Mouse (Mus musculus): ENCODE data around the gene Tk2.

DNA sequence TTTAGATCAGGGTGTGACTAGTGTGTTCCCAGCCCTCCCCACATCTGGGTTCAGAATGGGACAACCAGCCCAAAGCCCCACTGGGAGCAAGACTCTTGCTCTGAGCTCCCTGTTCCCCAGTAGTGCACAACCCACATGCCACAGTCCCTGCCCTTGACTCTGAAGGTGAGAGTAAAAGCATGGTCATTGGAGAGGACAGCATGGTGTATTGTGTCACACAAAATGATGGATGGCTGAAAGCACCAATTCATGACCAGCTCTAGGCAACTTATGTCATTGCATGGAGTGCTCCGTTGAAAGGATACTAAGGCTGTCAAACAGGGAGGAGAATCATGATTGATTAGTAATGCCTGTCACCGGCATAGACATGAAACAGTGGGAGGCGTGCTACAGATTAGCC lies 43.1 kb downstream of the Tk2 start:
- TF ChIP-seq POLR2AphosphoS5 (IDR thresholded peaks at IDR 0.05; ENCODE audit: insufficient replicate concordance, low read depth, low read length), result no peak
- TF ChIP-seq CTCF (IDR thresholded peaks at IDR 0.05; ENCODE audit: low read depth, low read length), result no peak
